Mouse (Mus musculus): Measurements from ENCODE around the gene Fam198a.
"Not testable (repeated sequence)": the region's sequence is repeated elsewhere in the genome, so short reads cannot be mapped to it uniquely, and the experiment has no call there.

The Fam198a gene

DNA sequence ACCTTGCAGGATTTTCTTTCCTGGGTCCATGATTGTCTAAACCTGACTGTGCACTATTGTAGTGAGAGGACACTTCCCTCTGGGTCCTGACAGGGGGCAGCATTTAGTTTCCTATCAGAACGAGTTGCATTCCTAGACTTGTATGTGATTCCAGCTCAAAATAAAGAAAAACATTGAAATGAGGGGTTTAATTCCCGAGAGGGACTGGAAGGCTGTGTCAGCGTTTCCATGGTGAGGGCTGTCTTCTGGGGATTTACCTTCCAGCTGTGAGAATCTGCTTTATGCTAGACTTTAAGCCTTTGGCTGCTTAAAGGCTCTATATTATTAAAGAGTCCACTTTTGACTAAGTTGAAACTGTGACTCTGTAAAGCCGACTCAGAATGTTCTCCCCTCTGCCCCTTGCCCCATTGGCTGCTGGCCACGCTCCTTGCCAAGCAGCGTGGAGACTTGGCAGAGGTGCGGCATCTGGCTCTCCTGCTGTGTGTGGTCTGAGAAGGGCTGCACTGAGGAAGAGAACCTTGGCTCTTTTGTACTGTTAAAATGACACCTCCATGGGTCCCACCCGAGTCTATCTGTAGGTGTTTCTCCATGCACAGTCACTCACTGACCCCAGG lies 68.1 kb downstream of the Fam198a start:
- peak; percentile 56 for DNase-seq (ENCODE audit: low read depth, low spot score)

- DNase-seq (ENCODE audit: low read depth, low spot score): no peak
Observed at GRCm38 (mm10) chr9:122020321-122020720, 69.5 kb downstream of the Fam198a start.

DNA sequence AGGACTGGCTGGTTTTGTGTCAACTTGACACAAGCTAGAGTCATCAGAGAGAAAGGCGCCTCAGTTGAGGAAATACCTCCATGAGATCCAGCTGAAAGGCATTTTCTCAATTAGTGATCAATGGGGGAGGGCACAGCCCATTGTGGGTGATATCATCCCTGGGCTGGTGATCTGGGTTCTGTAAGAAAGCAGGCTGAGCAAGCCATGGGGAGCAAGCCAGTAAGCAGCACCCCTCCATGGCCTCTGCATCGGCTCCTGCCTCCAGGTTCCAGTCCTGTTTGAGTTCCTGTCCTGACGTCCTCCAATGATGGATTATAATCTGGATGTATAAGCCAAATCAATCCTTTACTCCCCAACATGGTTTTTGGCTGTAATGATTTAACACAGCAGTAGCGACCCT lies 70.4 kb downstream of the Fam198a start:
- not testable (repeated sequence) for DNase-seq (ENCODE audit: low read depth, low spot score)

DNA sequence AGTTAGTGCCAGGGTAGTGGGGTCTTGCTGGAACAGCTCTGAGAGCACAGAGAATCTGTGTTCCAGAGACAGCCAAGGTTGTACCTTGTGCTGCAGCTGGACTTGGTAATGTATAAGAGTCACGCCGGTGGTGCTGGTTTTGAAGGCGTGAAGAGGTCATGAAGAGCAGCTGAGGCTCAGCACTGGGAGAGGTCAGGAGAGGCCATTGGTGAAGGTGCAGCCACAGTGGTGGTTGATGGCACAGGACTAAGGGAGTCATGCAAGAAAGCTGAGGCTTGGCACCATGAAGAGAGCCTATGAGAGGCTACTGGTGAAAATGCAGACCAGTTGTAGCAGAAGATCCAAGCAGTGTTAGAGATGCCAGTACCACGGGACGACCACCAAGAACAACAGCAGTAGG lies 70.8 kb downstream of the Fam198a start:
- DNase-seq (ENCODE audit: low read depth, low spot score): no peak

DNA sequence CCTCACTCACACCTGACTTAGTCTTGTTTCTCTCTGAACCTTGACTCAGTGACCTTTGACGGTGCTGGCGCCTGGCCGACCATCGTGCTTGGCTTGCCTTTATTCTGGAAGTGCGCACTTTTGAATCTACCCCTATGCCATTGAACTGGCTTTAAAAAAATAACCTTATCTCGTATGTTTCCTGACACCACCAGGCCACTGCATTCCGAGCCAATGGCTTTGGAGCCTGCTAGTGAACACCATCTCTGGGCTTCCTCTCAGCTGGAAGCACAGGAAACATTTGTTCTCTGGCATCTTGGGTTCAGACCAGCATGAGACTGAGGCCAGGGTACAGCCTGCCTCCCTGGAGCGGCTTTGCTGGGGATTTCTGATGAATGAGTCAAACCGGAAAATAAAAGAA lies 72.0 kb downstream of the Fam198a start:
- DNase-seq (ENCODE audit: low read depth, low spot score): no peak

DNA sequence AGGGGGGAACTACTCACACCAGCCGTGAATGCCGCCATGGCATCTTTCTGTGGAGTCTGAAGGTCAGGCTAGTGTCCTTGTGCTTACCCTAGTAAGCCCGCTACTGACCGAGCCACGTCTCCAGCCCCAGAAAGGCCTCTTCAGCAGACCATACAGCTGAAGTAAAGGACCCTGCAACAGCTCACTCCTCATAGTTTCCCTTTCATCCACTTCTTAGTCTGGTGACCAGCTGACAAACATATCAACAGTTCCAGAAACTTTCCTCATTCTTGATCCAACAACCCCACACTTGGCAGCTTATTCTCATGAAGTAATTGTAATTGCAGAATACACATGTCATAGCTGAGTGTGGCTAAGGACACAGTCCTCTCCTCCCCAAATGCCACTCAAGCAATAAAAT lies 73.1 kb downstream of the Fam198a start:
- no peak for DNase-seq (ENCODE audit: low read depth, low spot score)

DNA sequence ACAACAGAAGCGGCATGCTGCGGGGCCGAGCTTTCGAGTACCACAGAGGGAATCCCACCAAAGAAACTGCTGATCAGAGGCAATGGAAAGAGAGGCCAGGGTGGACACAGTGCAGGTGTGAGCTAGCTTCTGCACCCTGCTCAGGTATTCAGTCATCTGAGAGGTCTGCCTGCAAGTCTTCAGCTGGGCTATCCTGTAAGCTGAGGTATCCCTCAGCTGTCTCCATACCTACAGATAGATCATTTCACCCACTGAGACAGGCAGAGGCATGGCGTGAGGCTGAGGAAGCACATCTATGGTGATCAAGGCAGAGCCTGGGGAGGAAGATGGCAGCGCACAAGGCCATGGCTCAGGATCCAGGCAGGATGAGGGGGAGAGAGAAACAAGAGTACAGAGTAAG lies 73.6 kb downstream of the Fam198a start:
- no peak for DNase-seq (ENCODE audit: low read depth, low spot score)

GRCm38 (mm10) chr9:122025855-122026590 lies 75.2 kb downstream of the Fam198a start:
- DNase-seq (ENCODE audit: low read depth, low spot score): no peak

DNA sequence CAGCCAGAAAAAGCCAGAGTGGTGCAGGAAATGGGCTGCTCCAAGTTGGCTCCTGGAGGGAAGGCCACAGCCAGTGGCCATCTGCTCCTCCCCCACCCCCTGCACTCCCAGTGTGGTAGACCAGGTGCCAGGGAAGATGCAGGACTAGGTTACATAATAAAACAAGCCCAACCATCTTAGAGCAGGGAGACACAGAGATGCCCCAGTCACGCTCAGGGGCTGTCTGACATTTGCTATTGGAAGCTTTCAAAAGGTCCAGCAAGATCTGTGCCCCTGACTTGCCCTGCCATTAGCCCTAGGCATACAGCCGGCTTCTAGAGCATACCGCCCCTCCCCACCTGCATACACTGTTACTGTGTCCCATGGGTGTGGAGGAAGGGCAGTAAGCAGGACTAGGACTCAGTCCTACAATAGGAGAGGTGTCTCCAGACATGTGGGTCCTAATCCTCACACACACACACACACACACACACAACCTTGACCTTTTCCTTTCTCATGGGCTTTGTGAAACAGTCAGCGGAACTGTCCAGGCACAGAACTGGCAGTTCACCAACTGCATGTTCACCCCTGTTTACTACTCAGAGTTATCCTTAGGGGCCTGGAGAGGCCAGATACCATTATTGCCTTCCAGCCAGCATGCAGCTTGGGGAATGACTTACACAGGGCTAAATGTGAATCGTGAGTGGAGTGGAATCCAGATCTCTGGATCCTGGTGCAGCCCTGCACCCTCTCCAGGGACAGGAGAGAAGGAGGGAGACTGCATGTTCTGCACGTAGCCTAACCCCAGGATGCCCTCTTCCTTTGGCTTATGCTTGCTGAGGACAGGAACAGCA lies 76.5 kb downstream of the Fam198a start:
- no peak for DNase-seq (ENCODE audit: low read depth, low spot score)

DNA sequence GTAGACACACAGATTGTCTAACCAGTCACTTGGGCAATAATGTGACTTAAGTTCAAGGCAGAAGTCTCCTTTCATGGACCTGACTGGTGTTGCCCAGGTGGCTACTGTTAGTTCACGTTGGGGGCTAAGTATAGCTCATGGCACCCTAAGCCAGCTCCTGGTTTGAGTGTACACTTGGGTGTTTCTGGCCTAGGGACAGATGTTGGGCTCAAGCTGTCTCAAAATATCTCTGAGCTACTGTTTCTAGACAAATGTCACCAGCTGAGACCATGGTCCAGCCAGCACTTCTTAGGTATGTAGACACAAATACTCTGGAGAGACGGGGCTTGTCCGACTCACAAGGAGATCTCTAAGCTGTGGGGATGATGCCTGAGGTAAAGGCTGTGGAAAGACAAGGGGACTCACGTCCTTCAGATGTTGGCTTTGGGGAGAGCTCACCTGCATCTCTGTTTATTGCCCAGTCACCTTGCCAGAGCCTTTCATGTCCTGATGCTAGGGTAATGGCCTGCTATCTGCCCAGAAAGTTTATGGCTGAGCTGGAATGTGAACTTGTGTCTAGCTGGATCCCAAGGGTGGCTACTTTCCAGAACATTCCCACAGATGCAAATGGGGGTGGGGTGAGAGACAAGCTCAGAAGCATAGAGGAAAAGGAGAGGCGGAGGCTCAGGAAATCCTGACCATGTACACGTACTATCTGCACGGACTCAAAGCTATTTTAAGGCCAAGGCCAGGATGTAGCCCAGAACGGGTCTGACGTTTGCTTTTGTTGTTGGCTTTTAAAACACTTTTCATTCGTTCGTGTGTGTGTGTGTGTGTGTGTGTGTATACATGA lies 77.3 kb downstream of the Fam198a start:
- no peak for DNase-seq (ENCODE audit: low read depth, low spot score)

GRCm38 (mm10) chr9:122029765-122030164 lies 79.0 kb downstream of the Fam198a start:
- DNase-seq (ENCODE audit: low read depth, low spot score): no peak

Data from R1 (cell line).